In genomic region chr14:18210795-18211194, GRCm38 (mm10) we compare ENCODE assay signal across 8 mouse cellular contexts. TPM values are rescaled to one million over a fixed set of nuclear protein-coding genes. Genes with fewer than 3 reads are reported as not detected.
DNase-seq lines count a peak whose midpoint lies in the region; ATAC-seq and TF ChIP-seq lines count a peak whose summit lies in the region.

No protein-coding gene starts in this region.

- no peaks in the 10 kb centered on the region for H3K4me1 ChIP-seq in hindbrain, embryonic 11.5 days (replicated peaks; ENCODE audit: control insufficient read depth, insufficient read depth, low read length)

- no peak overlapping the region for H3K27ac ChIP-seq in layer of hippocampus, adult 2 months
- H3K27ac ChIP-seq in hindbrain, embryonic 11.5 days (ENCODE audit: low read depth, low read length): no peak overlapping the region

- no peaks in the 10 kb centered on the region for H3K36me3 ChIP-seq in hindbrain, embryonic 11.5 days (ENCODE audit: control insufficient read depth, insufficient read depth, low read length)

- no peak overlapping the region for H3K4me2 ChIP-seq in hindbrain, embryonic 11.5 days (replicated peaks; ENCODE audit: low read depth, low read length)

- 89% methylated on average over 3 of the region's 3 CpGs for WGBS in hindbrain, embryonic 11.5 days

- H3K9me3 ChIP-seq in hindbrain, embryonic 11.5 days (ENCODE audit: control insufficient read depth, low read length): no peaks in the 10 kb centered on the region

- no peak overlapping the region for H3K4me3 ChIP-seq in layer of hippocampus, adult 2 months
- no peak overlapping the region for H3K4me3 ChIP-seq in hindbrain, embryonic 11.5 days (ENCODE audit: low read depth, low read length)

- ATAC-seq in hindbrain, embryonic 11.5 days (ENCODE audit: low FRiP score): peak; percentile 77

- no peak for TF ChIP-seq POLR2A in brain, embryonic 14.5 days (IDR thresholded peaks at IDR 0.05; ENCODE audit: borderline replicate concordance, extremely low read depth, insufficient read depth, insufficient read length, poor library complexity, severe bottlenecking)

- no peak for DNase-seq in layer of hippocampus, adult 2 months (ENCODE audit: low spot score in 2 of 2)
- DNase-seq in layer of hippocampus, postnatal 14 days (ENCODE audit: low spot score in 2 of 2): no peak
- peak; percentile 69 for DNase-seq in brain, embryonic 14.5 days (ENCODE audit: low read depth)
- DNase-seq in hindbrain, embryonic 11.5 days (ENCODE audit: low spot score): peak; percentile 37
- DNase-seq in mesoderm, embryonic 11.5 days (ENCODE audit: low read depth, low spot score): peak; percentile 14
- DNase-seq in urinary bladder, postnatal 36 days (ENCODE audit: low spot score in 2 of 2): no peak
- DNase-seq in layer of hippocampus, adult 8-10 months (ENCODE audit: low spot score in 2 of 2): no peak
- DNase-seq in adrenal gland, adult 8-10 months: no peak

- H3K27me3 ChIP-seq in hindbrain, embryonic 11.5 days (ENCODE audit: control insufficient read depth, insufficient read depth, low read length): no peaks in the 10 kb centered on the region

- peak; percentile 66 for TF ChIP-seq CTCF in layer of hippocampus, adult 2 months (conservative IDR thresholded peaks at IDR 0.05)
- peak; percentile 56; the same call in 1 of the 2 replicates for TF ChIP-seq CTCF in brain, embryonic 14.5 days (IDR thresholded peaks at IDR 0.05; ENCODE audit: borderline replicate concordance, extremely low read depth, insufficient read depth, insufficient read length)

- no peak overlapping the region for H3K9ac ChIP-seq in hindbrain, embryonic 11.5 days (ENCODE audit: low read depth, low read length)

RNA-seq across cellular contexts. Expression of gene Nr1d2, which starts 28.1 kb away (rescaled TPM):
- 10 to 100 TPM; 61.4 to 66.8 TPM for total RNA-seq in layer of hippocampus, adult 2 months (2021)
- 10 to 100 TPM; 49.5 to 50.3 TPM for total RNA-seq in layer of hippocampus, postnatal 14 days (2021)
- polyA plus RNA-seq in brain, embryonic 14.5 days (2012; rRNA removed): 3.3 and 5.0 TPM in 2 replicates
- polyA plus RNA-seq in hindbrain, embryonic 11.5 days (2014; fragmentation: Nextera tagmentation; extraction: Ambion mirVana): 4.3 and 4.8 TPM in 2 replicates
- total RNA-seq in layer of hippocampus, adult 8-10 months (2022): 10 to 100 TPM; 76.6 to 89.5 (median 81.7) TPM
- total RNA-seq in adrenal gland, adult 8-10 months (2022): 100 to 1,000 TPM in 3 of 4 experiments, 10 to 100 TPM in 1; 98.8 to 150 (median 116) TPM

Comparison
In these comparisons a context has a peak if more than half of its experiments do, and no peak if none do; other contexts are left out.
1. DNase-seq: peak in brain, embryonic 14.5 days (single experiment), hindbrain, embryonic 11.5 days (single experiment) and mesoderm, embryonic 11.5 days (single experiment); none in layer of hippocampus, adult 2 months (0 of 2), layer of hippocampus, postnatal 14 days (0 of 2), urinary bladder, postnatal 36 days (0 of 2), layer of hippocampus, adult 8-10 months (0 of 2) and adrenal gland, adult 8-10 months (single experiment).